Mouse (Mus musculus) adrenal gland, adult 8-10 months (tissue): ENCODE measurements around the gene Lrrc31. TPM values are rescaled to one million over a fixed set of nuclear protein-coding genes. Genes with fewer than 3 reads are reported as not detected.
A peak's percentile ranks its signal among the peaks of the same experiment; 100 is the strongest.
"Not testable (repeated sequence)": the region's sequence is repeated elsewhere in the genome, so short reads cannot be mapped to it uniquely, and the experiment has no call there.

Source experiments
- DNase-seq: peaks from one replicate; pipeline ENCODE4 v3.0.0; 2022
- total RNA-seq, 4 experiments: library from RNA; stranded (reverse); gene quantifications; 2 replicates each; pipeline ENCODE4 v1.2.4; 2022

The Lrrc31 gene
- under 1 TPM in 1 of 4 experiments, not detected in 3; 0.15 TPM for total RNA-seq

- not testable (repeated sequence) for DNase-seq
These were observed at the start of gene Lrrc31 for GRCm38 (mm10) chr3:30699711-30700505. TSS of gene Lrrc31 (minus strand) at chr3:30699843.

DNA sequence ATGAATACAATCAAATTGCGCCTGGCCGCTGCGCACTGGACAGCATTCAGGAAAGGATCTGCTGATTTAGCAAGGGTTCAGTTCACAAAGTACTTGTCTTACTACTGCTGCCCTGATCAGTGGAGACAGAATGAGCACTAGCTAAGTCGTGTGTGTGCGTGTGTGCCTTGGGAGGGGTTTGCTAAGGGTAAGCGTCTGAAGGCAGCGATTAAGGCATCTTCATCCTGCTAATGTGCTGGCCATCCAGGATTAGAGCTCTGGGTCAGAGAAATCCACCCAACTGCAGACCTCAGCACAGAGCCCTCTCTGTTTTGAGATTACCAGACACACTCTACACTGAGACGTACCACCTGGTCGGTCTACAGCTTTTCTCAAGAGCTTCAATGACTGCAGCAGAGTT, 48.7 kb upstream of the Lrrc31 start:
- no peak for DNase-seq

- DNase-seq = no peak
These were observed 46.4 kb upstream of the Lrrc31 start, which contains the start of gene Samd7 for GRCm38 (mm10) chr3:30746006-30746405. TSS of gene Samd7 (plus strand) at chr3:30746293.

GRCm38 (mm10) chr3:30742891-30743290, 43.2 kb upstream of the Lrrc31 start:
- no peak for DNase-seq

DNA sequence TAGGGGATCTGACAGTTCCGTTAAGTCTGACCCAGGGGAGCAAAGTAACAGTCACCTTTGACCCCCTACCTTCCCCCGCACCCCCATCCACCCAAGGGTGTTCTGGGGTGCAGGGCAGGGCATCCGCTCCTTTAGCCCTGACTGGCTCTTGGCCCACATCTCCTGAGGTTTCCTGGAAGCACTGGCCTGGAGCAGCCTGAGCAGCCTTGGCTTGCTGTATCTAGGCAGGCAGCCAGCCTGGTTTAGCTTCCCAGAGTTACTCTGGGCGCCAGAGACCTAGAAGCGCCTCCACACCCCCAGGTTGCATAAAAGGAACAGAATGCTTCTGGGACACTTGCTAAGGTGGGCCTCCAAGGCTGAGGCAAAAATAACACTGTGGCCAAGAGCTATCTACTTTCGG, 41.7 kb upstream of the Lrrc31 start:
- DNase-seq = peak; percentile 20

DNA sequence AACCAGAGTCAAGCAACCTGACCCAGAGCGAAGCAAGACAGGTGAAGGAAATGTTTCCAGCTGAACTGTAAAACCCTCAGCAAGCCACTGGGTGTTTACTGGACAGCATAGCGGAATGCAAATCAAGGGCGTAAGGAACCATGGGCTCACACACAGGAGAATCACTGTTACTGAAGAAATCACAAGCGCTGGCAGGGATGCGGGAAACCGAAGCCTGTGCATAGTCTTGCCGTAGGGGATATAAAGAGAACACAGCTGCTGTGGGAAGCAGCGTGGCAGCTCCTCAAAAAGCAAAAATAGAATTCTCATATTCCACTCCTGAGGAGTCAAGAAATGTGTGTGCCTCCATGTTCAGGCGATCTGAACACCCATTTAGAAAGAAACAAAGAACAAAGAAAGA, 37.2 kb upstream of the Lrrc31 start:
- DNase-seq = no peak

DNA sequence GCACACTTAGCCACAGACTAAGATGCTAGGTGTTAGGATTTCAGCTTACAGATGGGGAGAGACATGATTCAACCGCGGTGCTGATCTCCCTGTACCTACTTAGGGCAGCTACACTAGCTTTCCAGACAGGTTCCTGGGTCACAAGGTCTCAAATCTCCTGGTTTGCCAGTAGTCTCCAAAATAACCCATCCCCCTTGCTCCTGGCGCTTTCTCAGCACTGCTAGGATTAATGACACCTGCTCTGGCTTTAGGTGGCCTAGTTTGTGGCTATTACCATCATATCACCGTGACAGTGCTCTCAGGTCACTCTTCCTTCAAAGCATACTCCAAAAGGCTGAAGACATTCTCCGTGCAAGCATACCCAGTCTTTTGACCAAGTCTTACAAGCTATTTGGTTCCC, 29.4 kb upstream of the Lrrc31 start:
- DNase-seq = no peak

GRCm38 (mm10) chr3:30727209-30727608, 27.6 kb upstream of the Lrrc31 start:
- DNase-seq = peak; percentile 15

- no peak for DNase-seq
These were observed 25.9 kb upstream of the Lrrc31 start for GRCm38 (mm10) chr3:30725514-30725913.

- no peak for DNase-seq
These were observed 25.3 kb upstream of the Lrrc31 start for GRCm38 (mm10) chr3:30724848-30725465.

GRCm38 (mm10) chr3:30724105-30724824, 24.6 kb upstream of the Lrrc31 start:
- DNase-seq = no peak

DNA sequence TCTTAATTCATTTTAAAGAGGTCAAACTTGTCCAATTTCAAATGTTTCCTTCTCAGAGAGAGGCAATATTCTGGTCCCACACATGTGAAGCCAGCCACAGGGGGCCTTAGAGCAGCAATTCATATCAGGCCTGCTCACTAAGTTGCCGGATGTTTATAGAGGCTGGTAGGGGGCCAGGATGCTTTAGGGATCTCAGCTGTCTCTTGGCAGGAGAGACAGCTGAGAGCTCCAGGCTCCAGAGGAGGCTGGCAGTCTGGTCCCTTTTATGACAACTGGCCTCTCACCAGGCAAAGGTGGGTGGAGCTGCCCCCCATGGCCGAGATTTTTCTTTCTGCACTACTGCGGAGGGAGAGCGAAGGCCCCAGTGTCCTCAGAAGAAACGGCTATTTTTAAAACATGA, 23.5 kb upstream of the Lrrc31 start:
- no peak for DNase-seq

- no peak for DNase-seq
These were observed 22.8 kb upstream of the Lrrc31 start for GRCm38 (mm10) chr3:30722461-30722860.

- DNase-seq = no peak
These were observed 22.4 kb upstream of the Lrrc31 start for GRCm38 (mm10) chr3:30722036-30722435.

DNA sequence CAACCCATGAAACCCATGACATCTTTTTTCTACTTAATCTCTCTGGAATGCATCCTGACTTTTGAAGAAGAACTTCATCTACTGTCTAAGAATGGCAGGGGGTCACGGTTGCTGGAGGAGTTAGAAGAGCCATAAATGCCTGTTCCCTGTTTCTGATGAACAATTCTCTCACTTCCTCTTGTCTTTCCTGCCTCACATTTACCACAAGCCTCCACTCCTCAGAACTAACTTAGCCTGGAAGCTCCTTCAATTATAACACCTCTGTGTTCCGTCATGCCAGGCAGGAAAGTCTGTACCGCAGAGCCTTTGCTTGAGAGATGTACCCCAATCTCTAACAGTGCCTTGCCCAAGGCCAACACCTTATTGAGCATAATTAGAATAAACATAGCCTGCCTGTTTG, 19.0 kb upstream of the Lrrc31 start:
- no peak for DNase-seq

- DNase-seq = peak; percentile 14
These were observed 13.7 kb upstream of the Lrrc31 start for GRCm38 (mm10) chr3:30713334-30713733.

DNA sequence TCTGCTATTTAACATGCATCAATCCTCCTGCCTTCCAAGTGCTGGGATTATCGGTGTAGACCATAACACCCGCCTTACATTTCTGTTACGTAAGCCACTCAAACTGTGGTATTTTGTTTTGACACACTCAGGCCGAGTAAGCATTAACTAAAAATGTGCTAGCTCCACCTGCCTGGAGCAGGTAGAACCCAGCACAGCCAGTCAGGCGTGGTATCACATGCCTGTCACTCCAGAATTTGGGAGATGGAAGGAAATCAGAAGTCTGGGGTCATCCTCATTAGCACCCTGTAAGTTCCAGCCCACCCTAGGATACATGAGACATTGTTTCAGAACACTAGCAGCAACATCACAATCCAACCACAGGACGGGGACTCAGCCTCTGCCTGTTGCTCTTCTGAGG, 10.5 kb upstream of the Lrrc31 start:
- no peak for DNase-seq

GRCm38 (mm10) chr3:30706614-30707276, 7.1 kb upstream of the Lrrc31 start:
- DNase-seq = no peak

GRCm38 (mm10) chr3:30705977-30706376, 6.3 kb upstream of the Lrrc31 start:
- no peak for DNase-seq

GRCm38 (mm10) chr3:30697891-30698290, 1.8 kb downstream of the Lrrc31 start:
- DNase-seq = no peak

- peak; percentile 7 for DNase-seq
These were observed 3.3 kb downstream of the Lrrc31 start for GRCm38 (mm10) chr3:30696346-30696745.

DNA sequence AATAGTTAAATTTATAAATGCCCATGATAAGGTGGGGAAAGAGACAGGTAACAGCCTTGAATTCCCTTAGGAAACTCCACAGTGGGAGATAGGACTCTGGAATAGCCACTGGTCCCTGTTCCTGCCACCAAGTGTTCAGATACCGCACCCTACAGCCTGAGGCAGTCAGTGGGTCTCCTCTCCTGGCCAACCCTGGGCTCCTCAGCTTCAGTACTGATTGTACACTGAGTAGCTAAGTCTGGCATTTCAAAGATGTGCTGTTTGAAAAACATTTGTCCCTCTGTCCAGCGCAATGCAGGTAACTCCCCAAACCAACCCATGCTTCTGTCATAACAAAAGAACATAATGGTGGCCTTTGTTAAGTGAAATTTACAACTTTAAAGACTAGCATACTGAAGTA, 4.0 kb downstream of the Lrrc31 start:
- no peak for DNase-seq

GRCm38 (mm10) chr3:30690976-30691375, 8.7 kb downstream of the Lrrc31 start:
- DNase-seq = no peak
